Mouse (Mus musculus) lung, postnatal 0 days (tissue): ENCODE results near the gene Prdm16.

ENCODE experiments used
- CTCF ChIP-seq: IDR thresholded peaks from 2 replicates; pipeline ENCODE4 v1.5.1; 2016; ENCODE audit warnings: antibody characterized with exemption, mild to moderate bottlenecking
- EP300 ChIP-seq: IDR thresholded peaks from 2 replicates; pipeline ENCODE4 v1.6.1; 2016; ENCODE audit warnings: antibody characterized with exemption, mild to moderate bottlenecking, control low read depth

GRCm38 (mm10) chr4:154402948-154403347, 233.7 kb downstream of the Prdm16 start:
- TF ChIP-seq CTCF (no peak), EP300 (no peak)
